Mouse (Mus musculus): ENCODE data around the gene Msh2. TPM values are rescaled to one million over a fixed set of nuclear protein-coding genes. Genes with fewer than 3 reads are reported as not detected.

The Msh2 gene
- polyA plus RNA-seq (2012; rRNA removed) = 5.6 and 9.3 TPM in 2 replicates

DNA sequence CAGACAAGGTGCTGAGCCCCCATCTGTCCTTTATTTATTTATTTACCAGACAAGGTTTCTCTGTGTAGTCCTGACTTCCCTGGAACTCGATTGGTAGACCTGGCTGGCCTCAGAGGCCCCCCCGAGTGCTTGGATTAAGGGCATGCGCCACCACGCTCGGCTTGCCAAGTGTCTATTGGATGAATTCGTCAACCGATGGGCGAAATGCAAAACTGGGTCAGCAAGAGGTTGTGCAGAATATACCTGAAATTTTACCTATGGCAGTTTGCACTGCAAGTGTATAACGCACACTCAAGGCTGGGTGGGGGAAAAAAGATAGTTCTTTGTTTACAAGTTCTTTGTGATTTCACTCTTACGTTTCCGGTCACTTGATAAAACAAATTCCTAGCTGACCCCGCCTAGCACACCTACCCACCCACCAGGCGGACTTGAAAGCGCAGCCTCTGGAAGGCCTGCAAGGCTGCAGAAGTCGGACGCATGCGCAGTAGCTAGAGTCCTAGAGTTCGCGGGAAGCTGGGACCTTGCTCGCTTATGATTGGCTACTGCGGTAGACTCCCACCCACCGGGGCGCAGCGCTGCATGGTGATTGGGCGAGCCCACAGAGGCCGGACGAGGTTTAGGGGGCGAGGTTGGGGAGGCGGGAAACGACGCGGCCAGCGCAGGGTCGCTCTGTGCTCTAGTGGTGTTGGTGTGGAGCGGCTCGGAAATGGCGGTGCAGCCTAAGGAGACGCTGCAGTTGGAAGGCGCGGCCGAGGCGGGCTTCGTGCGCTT lies at the start of gene Msh2:
Msh2 (plus strand) TSS at position 441 of the 771 bp plus-strand sequence.
- Histone ChIP-seq H3K4me1 (ENCODE audit: control insufficient read depth, insufficient read depth, insufficient read length) (no peaks in the 10 kb centered on the region), H3K27me3 (ENCODE audit: control insufficient read depth, insufficient read depth, low read length) (no peaks in the 10 kb centered on the region), H3K4me3 (ENCODE audit: extremely low read depth, insufficient read depth, insufficient read length) (peak within 1 kb of the TSS; percentile 80), H3K27ac (ENCODE audit: insufficient read depth, low read length) (peak within 1 kb of the TSS; percentile 78), H3K36me3 (ENCODE audit: control insufficient read depth, insufficient read depth, low read length) (no peaks in the 10 kb centered on the region)
- TF ChIP-seq CTCF (IDR thresholded peaks at IDR 0.05; ENCODE audit: extremely low read depth, insufficient read depth, insufficient read length, insufficient replicate concordance) = no peak
- peak; percentile 77 for TF ChIP-seq POLR2A (IDR thresholded peaks at IDR 0.05; ENCODE audit: low read depth, low read length)
- peak; percentile 91 to 98 for DNase-seq (ENCODE audit: low read depth in 1 of 2, low spot score in 2 of 2)
- WGBS = 2% methylated on average over 44 of the region's 44 CpGs

DNA sequence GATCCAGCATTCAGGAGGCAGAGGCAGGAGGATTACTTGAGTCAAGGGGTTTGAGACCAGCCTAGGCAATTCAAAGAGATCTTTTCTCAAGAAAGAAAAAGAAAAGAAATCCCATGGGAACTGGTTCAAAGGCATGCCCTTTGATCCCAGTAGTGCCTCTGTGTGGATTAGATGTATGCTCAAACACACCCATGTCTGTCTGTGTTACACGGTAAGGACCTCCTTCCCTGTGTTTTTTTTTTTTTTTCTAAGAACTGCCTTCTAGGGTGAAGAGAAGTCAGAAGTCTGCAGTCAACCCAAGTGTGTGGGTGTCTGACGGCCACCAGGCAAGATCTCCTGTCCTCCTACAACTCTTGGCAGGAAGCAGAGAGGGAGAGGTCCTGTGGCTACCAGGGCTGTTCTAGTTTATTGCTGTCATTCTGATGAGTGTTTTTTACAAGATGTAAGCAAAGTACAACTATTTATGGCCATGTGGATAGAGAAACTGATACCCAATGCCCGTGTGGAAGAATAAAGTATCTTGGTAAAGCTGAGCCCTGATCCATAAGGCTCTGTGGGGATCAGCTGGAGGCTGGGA lies 46.5 kb upstream of the Msh2 start:
- H3K4me3 ChIP-seq (ENCODE audit: extremely low read depth, insufficient read depth, insufficient read length) = no peak overlapping the region
- DNase-seq (ENCODE audit: low read depth in 1 of 2, low spot score in 2 of 2) = no peak
- 68% methylated on average over 3 of the region's 3 CpGs for WGBS
- H3K27me3 ChIP-seq (ENCODE audit: control insufficient read depth, insufficient read depth, low read length) = no peaks in the 10 kb centered on the region
- TF ChIP-seq POLR2A (IDR thresholded peaks at IDR 0.05; ENCODE audit: low read depth, low read length) (no peak), CTCF (IDR thresholded peaks at IDR 0.05; ENCODE audit: extremely low read depth, insufficient read depth, insufficient read length, insufficient replicate concordance) (no peak)
- H3K27ac ChIP-seq (ENCODE audit: insufficient read depth, low read length) = no peak overlapping the region
- no peaks in the 10 kb centered on the region for H3K36me3 ChIP-seq (ENCODE audit: control insufficient read depth, insufficient read depth, low read length)
- H3K4me1 ChIP-seq (ENCODE audit: control insufficient read depth, insufficient read depth, insufficient read length) = no peaks in the 10 kb centered on the region

DNA sequence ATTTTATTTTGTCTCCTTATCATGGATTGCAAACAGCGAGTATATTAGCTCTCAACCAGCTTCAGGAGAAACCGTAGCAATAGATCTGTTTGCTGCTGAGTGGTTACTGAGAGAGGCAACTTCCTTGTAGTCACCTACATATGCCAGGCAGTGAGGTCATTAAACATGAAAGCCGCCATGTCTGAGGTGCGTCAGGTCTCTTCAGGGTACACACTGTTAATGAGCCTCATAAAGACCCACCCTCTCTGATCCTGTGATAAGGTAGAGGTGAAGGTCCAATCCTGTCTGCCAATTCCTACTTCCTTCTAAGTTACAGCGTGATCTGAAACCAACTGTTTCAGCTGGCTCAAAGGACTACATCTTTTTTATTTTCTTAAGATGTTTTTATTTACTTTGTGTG lies 44.0 kb upstream of the Msh2 start:
- no peak for DNase-seq (ENCODE audit: low read depth in 1 of 2, low spot score in 2 of 2)
- Histone ChIP-seq H3K27ac (ENCODE audit: insufficient read depth, low read length) (no peak overlapping the region), H3K4me3 (ENCODE audit: extremely low read depth, insufficient read depth, insufficient read length) (no peak overlapping the region), H3K27me3 (ENCODE audit: control insufficient read depth, insufficient read depth, low read length) (no peaks in the 10 kb centered on the region), H3K4me1 (ENCODE audit: control insufficient read depth, insufficient read depth, insufficient read length) (no peaks in the 10 kb centered on the region), H3K36me3 (ENCODE audit: control insufficient read depth, insufficient read depth, low read length) (no peaks in the 10 kb centered on the region)
- no peak for TF ChIP-seq POLR2A (IDR thresholded peaks at IDR 0.05; ENCODE audit: low read depth, low read length)
- no peak for TF ChIP-seq CTCF (IDR thresholded peaks at IDR 0.05; ENCODE audit: extremely low read depth, insufficient read depth, insufficient read length, insufficient replicate concordance)
- WGBS = 90% methylated on average over 5 of the region's 5 CpGs

DNA sequence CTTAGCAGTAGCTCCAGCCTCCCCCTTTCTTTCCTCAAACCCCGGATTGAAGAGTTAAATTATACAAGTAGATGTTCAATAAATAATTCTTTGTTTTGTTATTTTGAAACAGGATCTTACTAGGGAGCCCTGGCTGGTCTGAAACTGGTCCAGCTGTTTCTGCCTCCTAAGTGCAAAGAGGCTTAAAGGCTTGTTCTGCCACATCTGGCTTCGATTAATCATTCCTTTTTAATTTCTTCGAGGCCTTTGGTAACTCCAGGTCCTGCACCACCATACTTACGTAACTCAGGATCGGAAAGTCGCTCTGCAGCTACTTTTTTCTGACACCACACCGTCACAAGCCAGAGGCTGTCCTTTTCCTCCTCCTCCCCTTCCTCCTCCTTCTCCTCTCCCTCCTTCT lies 43.4 kb upstream of the Msh2 start:
- Histone ChIP-seq H3K36me3 (ENCODE audit: control insufficient read depth, insufficient read depth, low read length) (no peaks in the 10 kb centered on the region), H3K27ac (ENCODE audit: insufficient read depth, low read length) (no peak overlapping the region), H3K4me3 (ENCODE audit: extremely low read depth, insufficient read depth, insufficient read length) (no peak overlapping the region), H3K4me1 (ENCODE audit: control insufficient read depth, insufficient read depth, insufficient read length) (no peaks in the 10 kb centered on the region), H3K27me3 (ENCODE audit: control insufficient read depth, insufficient read depth, low read length) (no peaks in the 10 kb centered on the region)
- WGBS = 87% methylated on average over 7 of the region's 7 CpGs
- TF ChIP-seq CTCF (IDR thresholded peaks at IDR 0.05; ENCODE audit: extremely low read depth, insufficient read depth, insufficient read length, insufficient replicate concordance) (no peak), POLR2A (IDR thresholded peaks at IDR 0.05; ENCODE audit: low read depth, low read length) (no peak)
- DNase-seq (ENCODE audit: low read depth in 1 of 2, low spot score in 2 of 2) = no peak

DNA sequence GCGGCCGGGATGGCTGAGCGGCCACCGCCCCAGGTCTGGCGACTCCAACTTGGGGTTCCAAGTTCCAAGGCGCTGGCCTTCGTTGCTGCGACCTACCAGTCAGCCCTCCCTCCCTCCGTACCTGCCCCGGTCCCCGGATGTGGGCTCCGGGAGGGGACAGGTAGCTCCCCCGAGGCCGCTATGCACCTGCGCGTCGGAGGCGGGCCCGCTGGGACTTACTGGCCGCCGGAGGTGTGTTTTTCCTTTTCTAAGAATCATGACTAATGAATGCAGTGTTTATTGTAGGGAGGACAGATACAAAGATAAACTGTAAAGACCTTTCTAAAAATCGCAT lies 35.1 kb upstream of the Msh2 start:
- TF ChIP-seq POLR2A (IDR thresholded peaks at IDR 0.05; ENCODE audit: low read depth, low read length) (no peak), CTCF (IDR thresholded peaks at IDR 0.05; ENCODE audit: extremely low read depth, insufficient read depth, insufficient read length, insufficient replicate concordance) (no peak)
- H3K36me3 ChIP-seq (ENCODE audit: control insufficient read depth, insufficient read depth, low read length) = no peaks in the 10 kb centered on the region
- H3K27ac ChIP-seq (ENCODE audit: insufficient read depth, low read length) = no peak overlapping the region
- peak overlapping the region; percentile 69 for H3K4me3 ChIP-seq (ENCODE audit: extremely low read depth, insufficient read depth, insufficient read length)
- peaks cover 12% of the 10 kb centered on the region for H3K27me3 ChIP-seq (ENCODE audit: control insufficient read depth, insufficient read depth, low read length)
- peak in 1 of 2 experiments; percentile 39 for DNase-seq (ENCODE audit: low read depth in 1 of 2, low spot score in 2 of 2)
- WGBS = 3% methylated on average over 20 of the region's 22 CpGs
- peaks cover 6% of the 10 kb centered on the region for H3K4me1 ChIP-seq (ENCODE audit: control insufficient read depth, insufficient read depth, insufficient read length)

DNA sequence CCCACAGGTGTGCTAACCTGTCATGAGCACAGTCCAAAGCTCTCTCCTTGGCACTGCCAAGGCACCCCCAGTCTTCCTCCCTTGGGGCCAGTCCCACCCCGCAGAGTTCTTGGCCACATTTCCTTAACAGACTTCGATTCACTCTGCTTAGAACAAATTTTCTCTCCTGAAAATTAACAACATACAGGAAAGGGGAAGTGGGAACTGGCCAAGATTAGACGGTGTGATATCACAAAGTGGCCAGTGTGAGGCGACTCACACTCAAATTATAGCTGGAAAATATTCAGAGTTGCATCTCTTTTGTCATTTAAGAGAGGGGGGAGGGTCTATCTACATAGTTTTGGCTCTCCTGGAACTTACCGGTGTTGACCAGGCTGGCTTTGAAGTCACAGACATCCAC lies 32.9 kb upstream of the Msh2 start:
- Histone ChIP-seq H3K27me3 (ENCODE audit: control insufficient read depth, insufficient read depth, low read length) (peaks cover 12% of the 10 kb centered on the region), H3K4me1 (ENCODE audit: control insufficient read depth, insufficient read depth, insufficient read length) (peaks cover 6% of the 10 kb centered on the region), H3K27ac (ENCODE audit: insufficient read depth, low read length) (no peak overlapping the region), H3K36me3 (ENCODE audit: control insufficient read depth, insufficient read depth, low read length) (no peaks in the 10 kb centered on the region), H3K4me3 (ENCODE audit: extremely low read depth, insufficient read depth, insufficient read length) (no peak overlapping the region)
- no peak for TF ChIP-seq CTCF (IDR thresholded peaks at IDR 0.05; ENCODE audit: extremely low read depth, insufficient read depth, insufficient read length, insufficient replicate concordance)
- no peak for TF ChIP-seq POLR2A (IDR thresholded peaks at IDR 0.05; ENCODE audit: low read depth, low read length)
- WGBS = 20% methylated on average over 5 of the region's 5 CpGs
- no peak for DNase-seq (ENCODE audit: low read depth in 1 of 2, low spot score in 2 of 2)

DNA sequence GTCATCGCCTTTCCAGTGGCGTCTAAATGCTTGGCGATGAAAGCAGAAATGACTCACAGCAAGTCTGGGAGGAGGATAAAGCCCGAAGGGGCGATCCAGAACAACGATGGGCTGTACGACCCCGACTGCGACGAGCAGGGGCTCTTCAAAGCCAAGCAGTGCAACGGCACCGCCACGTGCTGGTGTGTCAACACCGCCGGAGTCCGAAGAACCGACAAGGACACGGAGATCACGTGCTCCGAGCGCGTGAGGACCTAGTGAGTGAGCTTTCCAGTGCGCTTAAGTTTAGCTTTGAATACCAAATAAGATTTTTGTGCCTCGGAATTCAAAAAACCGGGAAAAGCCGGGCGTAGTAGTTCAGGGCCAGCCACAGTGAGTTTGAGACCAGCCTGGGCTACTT lies 31.9 kb upstream of the Msh2 start:
- Histone ChIP-seq H3K4me3 (ENCODE audit: extremely low read depth, insufficient read depth, insufficient read length) (no peak overlapping the region), H3K4me1 (ENCODE audit: control insufficient read depth, insufficient read depth, insufficient read length) (peaks cover 6% of the 10 kb centered on the region), H3K36me3 (ENCODE audit: control insufficient read depth, insufficient read depth, low read length) (no peaks in the 10 kb centered on the region), H3K27me3 (ENCODE audit: control insufficient read depth, insufficient read depth, low read length) (peaks cover 12% of the 10 kb centered on the region), H3K27ac (ENCODE audit: insufficient read depth, low read length) (no peak overlapping the region)
- 97% methylated on average over 27 of the region's 27 CpGs for WGBS
- TF ChIP-seq CTCF (IDR thresholded peaks at IDR 0.05; ENCODE audit: extremely low read depth, insufficient read depth, insufficient read length, insufficient replicate concordance) (no peak), POLR2A (IDR thresholded peaks at IDR 0.05; ENCODE audit: low read depth, low read length) (no peak)
- DNase-seq (ENCODE audit: low read depth in 1 of 2, low spot score in 2 of 2) = no peak

Data from spleen, adult 2 months (tissue).